Mouse (Mus musculus) brain, embryonic 14.5 days (tissue): ENCODE results near the gene Cacul1.

Experiments
- CTCF ChIP-seq: fragments of 200-500 bp; IDR thresholded peaks from 2 replicates; pipeline ENCODE4 v1.5.1; 2012; ENCODE audit warnings: inconsistent platforms, mild to moderate bottlenecking, moderate library complexity, borderline replicate concordance; ENCODE audit not compliant: insufficient read depth, insufficient read length; ENCODE audit errors: extremely low read depth
- POLR2A ChIP-seq: fragments of 200-500 bp; IDR thresholded peaks from 2 replicates; pipeline ENCODE4 v1.6.1; 2012; ENCODE audit warnings: mild to moderate bottlenecking, inconsistent platforms, borderline replicate concordance; ENCODE audit not compliant: poor library complexity, insufficient read depth, insufficient read length, severe bottlenecking; ENCODE audit errors: extremely low read depth

DNA sequence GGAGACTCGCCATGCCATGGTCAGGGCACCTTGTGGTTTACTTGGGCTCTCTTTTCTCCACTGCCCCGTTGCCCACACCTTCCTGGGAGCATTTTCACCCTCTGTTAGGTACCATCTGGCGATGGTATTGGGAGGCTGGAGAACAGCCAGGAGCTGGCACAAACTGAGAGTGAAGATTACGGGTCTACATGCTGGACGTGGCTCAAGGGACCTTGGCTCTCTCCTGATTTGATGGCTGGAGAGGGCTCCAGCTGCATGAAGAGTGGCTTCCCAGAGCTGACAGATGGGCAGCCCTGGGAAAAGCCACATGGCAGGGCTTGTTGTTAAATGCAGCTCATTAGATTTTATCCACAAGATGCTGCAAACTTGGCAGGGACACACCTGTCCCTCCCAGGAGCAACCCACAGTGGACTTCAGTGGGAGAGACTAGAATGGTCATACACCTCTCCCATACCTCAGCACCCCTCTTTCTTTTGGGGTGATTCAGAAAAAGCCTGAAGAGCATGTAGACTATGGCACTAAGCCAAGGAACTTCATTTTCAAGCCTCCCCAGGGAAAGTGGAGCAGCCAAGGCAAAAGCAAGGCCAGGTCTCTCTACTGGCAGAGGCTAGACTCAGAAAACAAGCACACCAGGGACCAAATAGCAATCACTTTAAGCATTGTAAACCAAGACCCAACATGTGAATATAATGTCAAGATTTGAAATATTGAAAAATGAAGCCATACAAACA lies 34.8 kb upstream of the Cacul1 start:
- no peak for TF ChIP-seq POLR2A
- TF ChIP-seq CTCF: no peak
